Mouse (Mus musculus): ENCODE results near the gene Asb2.

The Asb2 gene

GRCm38 (mm10) chr12:103273051-103273450, 82.8 kb downstream of the Asb2 start:
- DNase-seq (ENCODE audit: low read depth, low spot score): peak; percentile 58

DNA sequence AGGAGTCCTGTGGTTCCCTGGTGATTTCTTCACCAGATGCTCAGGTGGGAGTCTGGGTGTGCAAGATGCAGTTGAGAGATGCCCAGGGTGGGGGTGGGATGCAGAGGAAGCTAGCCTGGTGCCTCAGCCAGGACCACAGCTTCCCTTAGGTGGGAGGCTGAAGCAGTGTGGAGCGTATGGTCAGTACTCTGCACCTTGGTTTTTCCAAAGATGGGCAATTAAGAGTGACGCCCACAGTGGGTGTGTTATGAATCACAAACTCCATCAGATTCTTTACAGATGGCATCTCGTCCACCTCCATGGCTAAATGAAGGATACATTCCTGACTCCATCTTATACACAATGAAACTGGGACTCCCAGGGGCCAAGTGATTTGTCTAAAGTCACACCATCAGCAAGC, 83.6 kb downstream of the Asb2 start:
- DNase-seq (ENCODE audit: low read depth, low spot score): peak; percentile 63
